Mouse (Mus musculus) embryonic facial prominence, embryonic 12.5 days (tissue): ENCODE measurements around the gene Gpx2. TPM values are rescaled to one million over a fixed set of nuclear protein-coding genes. Genes with fewer than 3 reads are reported as not detected.
"Not testable (repeated sequence)": the region's sequence is repeated elsewhere in the genome, so short reads cannot be mapped to it uniquely, and the experiment has no call there.

ENCODE experiments used
- ATAC-seq: fragments of 200-750 bp; cut with Nextera tagmentation; 2 replicates; pipeline ENCODE4 v1.8.0; 2017; ENCODE audit not compliant: insufficient number of reproducible peaks, insufficient read depth, low FRiP score, low TSS enrichment
- H3K27ac ChIP-seq: fragments of 300-500 bp; sonication (generic); 2 replicates; pipeline ENCODE4 v1.5.1; 2016; ENCODE audit warnings: mild to moderate bottlenecking
- H3K27me3 ChIP-seq: fragments of 300-500 bp; sonication (generic); 2 replicates; pipeline ENCODE4 v1.6.1; 2016; ENCODE audit warnings: mild to moderate bottlenecking, moderate library complexity
- H3K36me3 ChIP-seq: fragments of 300-500 bp; sonication (generic); 2 replicates; pipeline ENCODE4 v1.6.1; 2016; ENCODE audit warnings: mild to moderate bottlenecking
- H3K4me1 ChIP-seq: fragments of 300-500 bp; sonication (generic); 2 replicates; pipeline ENCODE4 v1.6.1; 2016
- H3K4me2 ChIP-seq: fragments of 300-500 bp; sonication (generic); replicated peaks from 2 replicates; pipeline ENCODE4 v1.6.1; 2016; ENCODE audit warnings: mild to moderate bottlenecking, moderate library complexity
- H3K4me3 ChIP-seq: fragments of 300-500 bp; sonication (generic); 2 replicates; pipeline ENCODE4 v1.5.1; 2016; ENCODE audit warnings: mild to moderate bottlenecking
- H3K9ac ChIP-seq: fragments of 300-500 bp; sonication (generic); 2 replicates; pipeline ENCODE4 v1.6.1; 2016; ENCODE audit warnings: mild to moderate bottlenecking, moderate library complexity
- H3K9me3 ChIP-seq: fragments of 300-500 bp; sonication (generic); 2 replicates; pipeline ENCODE4 v1.6.1; 2016; ENCODE audit warnings: mild to moderate bottlenecking, moderate library complexity
- WGBS: fragments of 180-500 bp; shearing (Covaris S2); methylation state at CpG from one replicate; pipeline ENCODE4 v1.1.7; 2016; 5-methylcytosine and 5-hydroxymethylcytosine counted together
- polyA plus RNA-seq: library from polyadenylated mRNA; unstranded; fragments of >200 nt; fragmentation: Nextera tagmentation; extraction: Ambion mirVana; gene quantifications from 2 replicates; pipeline ENCODE4 v1.2.1, GENCODE M21; 2016

Gene Gpx2
- polyA plus RNA-seq, 1 experiment from 2014 or later = 2.0 TPM

- ATAC-seq = no peak
- Histone ChIP-seq H3K27ac (no peak overlapping the region), H3K9me3 (no peaks in the 10 kb centered on the region), H3K9ac (no peak overlapping the region), H3K27me3 (no peaks in the 10 kb centered on the region), H3K4me2 (no peak overlapping the region), H3K36me3 (no peaks in the 10 kb centered on the region), H3K4me1 (0 out of 2 replicates have a peak, but pooled peaks cover 5% of the 10 kb centered on the region), H3K4me3 (no peak overlapping the region)
- 94% methylated on average over 10 of the region's 10 CpGs for WGBS
These were observed 7.7 kb upstream of the Gpx2 start for GRCm38 (mm10) chr12:76803028-76803427.

DNA sequence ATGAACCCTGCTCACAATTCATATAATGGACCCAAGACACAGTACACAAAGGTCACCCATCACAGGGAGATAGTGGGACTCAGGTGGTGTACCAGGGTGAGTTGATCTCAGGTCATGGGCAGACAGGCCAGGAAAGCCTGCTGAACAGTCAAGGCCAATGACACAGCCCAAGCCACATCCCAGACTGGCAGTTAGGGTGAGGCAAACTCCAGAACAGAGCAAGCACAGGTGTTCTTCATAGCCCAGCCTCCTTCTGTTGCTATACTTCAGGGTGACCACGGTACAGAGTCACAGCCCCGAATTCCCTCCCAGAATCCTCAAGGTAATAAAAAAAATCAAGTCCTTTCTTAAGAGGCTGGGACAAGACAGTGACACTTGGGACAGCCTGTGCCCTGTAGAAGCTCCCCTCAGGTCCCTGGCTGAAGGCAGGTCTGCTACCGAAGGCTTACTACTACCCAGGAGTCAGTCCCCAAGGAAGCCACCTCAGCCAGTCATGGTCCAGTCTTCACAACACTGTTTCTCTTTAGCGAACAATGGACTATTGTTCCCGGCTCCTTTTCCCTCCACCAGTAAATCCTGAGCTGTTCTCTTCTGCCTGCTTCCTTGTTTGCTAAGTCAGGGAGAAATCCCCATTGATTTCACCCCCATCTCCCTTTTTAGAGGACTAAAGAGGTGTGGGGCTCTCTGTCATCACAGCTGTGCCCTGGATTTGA, 2.8 kb upstream of the Gpx2 start:
- no peaks in the 10 kb centered on the region for H3K27me3 ChIP-seq
- no peak overlapping the region for H3K4me3 ChIP-seq
- ATAC-seq = 0 out of 2 replicates have a peak, but pooled peaks have one; percentile 35
- no peaks in the 10 kb centered on the region for H3K9me3 ChIP-seq
- H3K36me3 ChIP-seq = no peaks in the 10 kb centered on the region
- WGBS = 51% methylated on average over 5 of the region's 5 CpGs
- H3K9ac ChIP-seq = no peak overlapping the region
- H3K4me2 ChIP-seq = no peak overlapping the region
- no peak overlapping the region for H3K27ac ChIP-seq
- H3K4me1 ChIP-seq = 0 out of 2 replicates have a peak, but pooled peaks cover 5% of the 10 kb centered on the region

GRCm38 (mm10) chr12:76796938-76797539, 1.7 kb upstream of the Gpx2 start:
- H3K4me2 ChIP-seq = no peak overlapping the region
- H3K4me1 ChIP-seq = 0 out of 2 replicates have a peak, but pooled peaks cover 5% of the 10 kb centered on the region
- H3K9me3 ChIP-seq = no peaks in the 10 kb centered on the region
- 87% methylated on average over 7 of the region's 7 CpGs for WGBS
- no peak overlapping the region for H3K4me3 ChIP-seq
- H3K36me3 ChIP-seq = no peaks in the 10 kb centered on the region
- ATAC-seq = no peak
- H3K27me3 ChIP-seq = no peaks in the 10 kb centered on the region
- H3K9ac ChIP-seq = no peak overlapping the region
- no peak overlapping the region for H3K27ac ChIP-seq

DNA sequence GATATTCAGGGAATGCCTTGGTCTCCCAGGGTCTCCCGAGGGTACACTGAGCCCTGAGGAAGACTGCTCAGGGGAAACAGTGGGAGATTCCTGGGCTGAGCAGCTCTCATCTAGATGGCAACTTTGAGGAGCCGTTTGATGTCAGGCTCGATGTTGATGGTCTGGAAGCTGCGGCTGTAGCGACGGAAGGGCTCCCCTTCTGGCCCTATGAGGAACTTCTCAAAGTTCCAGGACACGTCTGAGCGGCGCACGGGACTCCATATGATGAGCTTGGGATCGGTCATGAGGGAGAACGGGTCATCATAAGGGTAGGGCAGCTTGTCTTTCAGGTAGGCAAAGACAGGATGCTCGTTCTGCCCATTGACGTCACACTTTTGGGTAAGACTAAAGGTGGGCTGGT, 2.8 kb downstream of the Gpx2 start:
- H3K4me3 ChIP-seq, H3K9me3 ChIP-seq, H3K27me3 ChIP-seq, H3K9ac ChIP-seq, H3K4me2 ChIP-seq, H3K27ac ChIP-seq, H3K4me1 ChIP-seq, ATAC-seq, H3K36me3 ChIP-seq: not testable (repeated sequence)
- 52% methylated on average over 14 of the region's 14 CpGs for WGBS

GRCm38 (mm10) chr12:76790446-76791084, 4.8 kb downstream of the Gpx2 start:
- Histone ChIP-seq H3K4me1 (no peaks in the 10 kb centered on the region), H3K9ac (no peak overlapping the region), H3K4me2 (no peak overlapping the region), H3K9me3 (no peaks in the 10 kb centered on the region), H3K27me3 (no peaks in the 10 kb centered on the region), H3K4me3 (no peak overlapping the region), H3K27ac (no peak overlapping the region), H3K36me3 (no peaks in the 10 kb centered on the region)
- ATAC-seq = no peak
- WGBS = 55% methylated on average over 8 of the region's 8 CpGs

GRCm38 (mm10) chr12:76784056-76784619, 11.2 kb downstream of the Gpx2 start:
- Histone ChIP-seq H3K4me2 (no peak overlapping the region), H3K36me3 (no peaks in the 10 kb centered on the region), H3K4me1 (no peaks in the 10 kb centered on the region), H3K27ac (no peak overlapping the region), H3K27me3 (no peaks in the 10 kb centered on the region), H3K9ac (no peak overlapping the region), H3K9me3 (no peaks in the 10 kb centered on the region), H3K4me3 (no peak overlapping the region)
- ATAC-seq = no peak
- WGBS = 64% methylated on average over 10 of the region's 10 CpGs

- WGBS = 72% methylated on average over 12 of the region's 12 CpGs
- no peak for ATAC-seq
- no peak overlapping the region for H3K27ac ChIP-seq
These were observed 14.5 kb downstream of the Gpx2 start for GRCm38 (mm10) chr12:76780639-76781468.

DNA sequence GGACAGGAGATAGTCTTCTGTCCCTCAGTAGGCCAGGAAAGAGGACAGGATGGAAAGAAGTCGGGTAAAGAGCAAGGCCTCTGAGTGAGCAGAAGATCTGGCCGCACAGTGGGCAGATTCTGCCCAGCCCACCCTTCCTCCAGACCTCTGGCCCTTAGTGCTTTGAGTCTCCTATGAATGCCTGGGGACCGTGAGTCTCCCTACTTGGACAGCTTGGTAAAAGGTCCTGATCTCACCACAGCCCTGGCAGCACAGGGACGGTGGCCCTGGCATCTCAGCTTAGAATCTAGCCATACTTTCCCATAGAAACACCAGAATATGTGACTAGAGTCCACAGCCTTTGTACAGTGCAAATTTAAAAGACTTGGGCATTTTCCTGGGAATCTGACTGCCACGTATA, 15.4 kb downstream of the Gpx2 start:
- Histone ChIP-seq H3K9me3 (no peaks in the 10 kb centered on the region), H3K27me3 (no peaks in the 10 kb centered on the region), H3K4me2 (no peak overlapping the region), H3K4me1 (no peaks in the 10 kb centered on the region), H3K27ac (no peak overlapping the region), H3K9ac (no peak overlapping the region), H3K36me3 (no peaks in the 10 kb centered on the region), H3K4me3 (no peak overlapping the region)
- ATAC-seq = no peak
- 84% methylated on average over 5 of the region's 5 CpGs for WGBS

More at GRCm38 (mm10) chr12:76780639-76781468, 14.5 kb downstream of the Gpx2 start:
- Histone ChIP-seq H3K27me3 (no peaks in the 10 kb centered on the region), H3K9me3 (no peaks in the 10 kb centered on the region), H3K4me1 (no peaks in the 10 kb centered on the region), H3K36me3 (no peaks in the 10 kb centered on the region), H3K9ac (no peak overlapping the region), H3K4me2 (no peak overlapping the region), H3K4me3 (no peak overlapping the region)

- Histone ChIP-seq H3K4me1 (no peaks in the 10 kb centered on the region), H3K27ac (no peak overlapping the region), H3K4me3 (no peak overlapping the region), H3K9me3 (no peaks in the 10 kb centered on the region), H3K9ac (no peak overlapping the region), H3K36me3 (no peaks in the 10 kb centered on the region), H3K27me3 (no peaks in the 10 kb centered on the region), H3K4me2 (no peak overlapping the region)
- WGBS = 86% methylated on average over 10 of the region's 10 CpGs
- no peak for ATAC-seq
These were observed 16.9 kb downstream of the Gpx2 start for GRCm38 (mm10) chr12:76778305-76779083.

DNA sequence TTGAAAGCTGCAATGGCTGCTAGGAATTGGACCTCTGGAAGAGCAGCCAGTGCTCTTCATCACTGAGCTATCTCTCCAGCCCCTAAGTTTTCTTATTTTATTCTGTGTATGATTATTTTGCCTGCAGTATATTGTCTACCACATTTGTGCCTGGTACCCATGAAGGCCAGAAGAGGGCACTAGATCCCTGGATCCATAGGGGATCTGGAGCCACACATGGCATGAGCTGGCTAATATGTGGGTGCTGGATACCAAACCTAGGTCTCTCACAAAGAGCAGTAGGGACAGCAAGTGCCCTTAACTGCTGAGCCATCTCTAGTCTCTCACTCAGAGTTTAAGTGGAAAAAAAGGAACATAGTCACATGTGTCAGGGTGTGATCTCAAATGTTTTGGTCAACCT, 17.5 kb downstream of the Gpx2 start:
- Histone ChIP-seq H3K4me3 (no peak overlapping the region), H3K9me3 (no peaks in the 10 kb centered on the region), H3K4me2 (no peak overlapping the region), H3K9ac (no peak overlapping the region), H3K36me3 (no peaks in the 10 kb centered on the region), H3K4me1 (no peaks in the 10 kb centered on the region), H3K27me3 (no peaks in the 10 kb centered on the region), H3K27ac (no peak overlapping the region)
- no peak for ATAC-seq

DNA sequence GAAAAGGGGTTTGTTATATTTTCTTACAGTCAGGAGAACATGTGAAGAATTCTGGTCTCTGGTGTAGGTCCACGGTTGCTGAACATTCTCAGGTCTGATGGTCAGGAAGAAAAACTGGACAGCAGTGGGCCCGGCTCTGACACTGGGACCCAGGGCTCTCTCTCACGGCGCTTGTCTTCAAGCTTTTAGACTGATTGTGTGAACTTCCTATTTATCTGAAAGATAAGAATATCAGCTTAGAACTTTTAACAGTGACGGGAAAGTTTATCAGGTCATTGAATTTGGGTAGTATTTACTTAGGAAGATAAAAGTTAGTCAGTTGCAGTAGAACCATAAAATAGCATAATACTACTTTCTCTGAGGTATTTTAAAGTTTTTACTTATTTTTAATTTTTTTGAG, 18.5 kb downstream of the Gpx2 start:
- no peaks in the 10 kb centered on the region for H3K4me1 ChIP-seq
- no peaks in the 10 kb centered on the region for H3K36me3 ChIP-seq
- H3K9me3 ChIP-seq = no peaks in the 10 kb centered on the region
- no peak overlapping the region for H3K4me2 ChIP-seq
- H3K27me3 ChIP-seq = no peaks in the 10 kb centered on the region
- H3K27ac ChIP-seq = no peak overlapping the region
- H3K4me3 ChIP-seq = no peak overlapping the region
- 93% methylated on average over 5 of the region's 5 CpGs for WGBS
- no peak for ATAC-seq
- no peak overlapping the region for H3K9ac ChIP-seq
